Mouse (Mus musculus): ENCODE results near the gene Actl10. TPM values are rescaled to one million over a fixed set of nuclear protein-coding genes. Genes with fewer than 3 reads are reported as not detected.

The Actl10 gene
- polyA plus RNA-seq, 1 experiment from 2014 or later, result 0.59 TPM

- Histone ChIP-seq H3K4me1 (peaks cover 32% of the 10 kb centered on the region), H3K9ac (replicated peaks) (no peak overlapping the region), H3K36me3 (peaks cover 41% of the 10 kb centered on the region), H3K27me3 (no peaks in the 10 kb centered on the region), H3K9me3 (no peaks in the 10 kb centered on the region), H3K4me2 (replicated peaks) (no peak overlapping the region), H3K4me3 (no peak overlapping the region), H3K27ac (replicated peaks) (no peak overlapping the region)
- ATAC-seq (replicated peaks), result no peak
- 95% methylated on average over 12 of the region's 12 CpGs for WGBS
Observed at GRCm38 (mm10) chr2:154534704-154535270, 16.8 kb upstream of the Actl10 start.

GRCm38 (mm10) chr2:154538310-154538709 is 13.3 kb upstream of the Actl10 start:
- Histone ChIP-seq H3K27ac (replicated peaks) (peak overlapping the region; percentile 79), H3K4me1 (peaks cover 25% of the 10 kb centered on the region), H3K4me2 (replicated peaks) (no peak overlapping the region), H3K4me3 (no peak overlapping the region), H3K9ac (replicated peaks) (no peak overlapping the region), H3K9me3 (no peaks in the 10 kb centered on the region), H3K36me3 (peaks cover 21% of the 10 kb centered on the region), H3K27me3 (no peaks in the 10 kb centered on the region)
- peak; percentile 51; the same call in 1 of the 2 replicates for ATAC-seq (replicated peaks)
- WGBS, result 30% methylated on average over 2 of the region's 2 CpGs

- H3K27me3 ChIP-seq, result no peaks in the 10 kb centered on the region
Observed at GRCm38 (mm10) chr2:154538710-154539109, 12.9 kb upstream of the Actl10 start.

GRCm38 (mm10) chr2:154539720-154540119 is 11.9 kb upstream of the Actl10 start:
- peaks cover 21% of the 10 kb centered on the region for H3K36me3 ChIP-seq
- H3K27ac ChIP-seq (replicated peaks), result peak overlapping the region; percentile 79; the same call in 1 of the 2 replicates
- no peak overlapping the region for H3K4me3 ChIP-seq
- H3K27me3 ChIP-seq, result no peaks in the 10 kb centered on the region
- H3K4me2 ChIP-seq (replicated peaks), result no peak overlapping the region
- H3K4me1 ChIP-seq, result peaks cover 37% of the 10 kb centered on the region
- H3K9ac ChIP-seq (replicated peaks), result no peak overlapping the region
- no peaks in the 10 kb centered on the region for H3K9me3 ChIP-seq
- WGBS, result 73% methylated on average over 3 of the region's 3 CpGs
- no peak for ATAC-seq (replicated peaks)

More at GRCm38 (mm10) chr2:154538710-154539109, 12.9 kb upstream of the Actl10 start:
- ATAC-seq (replicated peaks), result no peak
- Histone ChIP-seq H3K4me2 (replicated peaks) (no peak overlapping the region), H3K9me3 (no peaks in the 10 kb centered on the region), H3K4me3 (no peak overlapping the region), H3K9ac (replicated peaks) (no peak overlapping the region), H3K27ac (replicated peaks) (peak overlapping the region; percentile 79), H3K4me1 (peaks cover 27% of the 10 kb centered on the region), H3K36me3 (peaks cover 21% of the 10 kb centered on the region)
- 30% methylated on average over 3 of the region's 3 CpGs for WGBS

GRCm38 (mm10) chr2:154541630-154542029 is 9.9 kb upstream of the Actl10 start:
- no peaks in the 10 kb centered on the region for H3K9me3 ChIP-seq
- no peak overlapping the region for H3K4me3 ChIP-seq
- no peak overlapping the region for H3K9ac ChIP-seq (replicated peaks)
- WGBS, result 87% methylated on average over 2 of the region's 2 CpGs
- H3K27ac ChIP-seq (replicated peaks), result no peak overlapping the region
- ATAC-seq (replicated peaks), result no peak
- H3K4me2 ChIP-seq (replicated peaks), result no peak overlapping the region
- peaks cover 41% of the 10 kb centered on the region for H3K4me1 ChIP-seq
- H3K27me3 ChIP-seq, result no peaks in the 10 kb centered on the region
- H3K36me3 ChIP-seq, result peaks cover 4% of the 10 kb centered on the region; the same call in 1 of the 2 replicates

- 75% methylated on average over 9 of the region's 9 CpGs for WGBS
- no peaks in the 10 kb centered on the region for H3K9me3 ChIP-seq
- peaks cover 29% of the 10 kb centered on the region for H3K4me1 ChIP-seq
- no peak overlapping the region for H3K4me3 ChIP-seq
- H3K9ac ChIP-seq (replicated peaks), result no peak overlapping the region; the same call in 1 of the 2 replicates
- H3K27me3 ChIP-seq, result no peaks in the 10 kb centered on the region
- peak overlapping the region; percentile 88 for H3K27ac ChIP-seq (replicated peaks)
- H3K4me2 ChIP-seq (replicated peaks), result no peak overlapping the region
- no peaks in the 10 kb centered on the region for H3K36me3 ChIP-seq
- peak; percentile 79 for ATAC-seq (replicated peaks)
Observed at GRCm38 (mm10) chr2:154543567-154544347, 7.8 kb upstream of the Actl10 start.

GRCm38 (mm10) chr2:154546711-154547110 is 4.9 kb upstream of the Actl10 start, which contains the start of gene 1700003F12Rik:
1700003F12Rik (plus strand) TSS chr2:154547085.
- Histone ChIP-seq H3K27ac (replicated peaks) (no peak within 1 kb of the TSS), H3K9ac (replicated peaks) (no peak within 1 kb of the TSS), H3K4me2 (replicated peaks) (no peak within 1 kb of the TSS), H3K4me1 (peaks cover 44% of the 10 kb centered on the region), H3K27me3 (no peaks in the 10 kb centered on the region), H3K9me3 (no peaks in the 10 kb centered on the region), H3K36me3 (no peaks in the 10 kb centered on the region), H3K4me3 (no peak within 1 kb of the TSS)
- WGBS, result 91% methylated on average over 10 of the region's 10 CpGs
- no peak for ATAC-seq (replicated peaks)

GRCm38 (mm10) chr2:154548688-154549087 is 2.9 kb upstream of the Actl10 start:
- no peak overlapping the region for H3K27ac ChIP-seq (replicated peaks)
- no peaks in the 10 kb centered on the region for H3K27me3 ChIP-seq
- no peaks in the 10 kb centered on the region for H3K36me3 ChIP-seq
- H3K9ac ChIP-seq (replicated peaks), result no peak overlapping the region
- no peak overlapping the region for H3K4me3 ChIP-seq
- WGBS, result 51% methylated on average over 3 of the region's 3 CpGs
- H3K9me3 ChIP-seq, result no peaks in the 10 kb centered on the region
- no peak for ATAC-seq (replicated peaks)
- peaks cover 52% of the 10 kb centered on the region for H3K4me1 ChIP-seq
- H3K4me2 ChIP-seq (replicated peaks), result no peak overlapping the region

- peaks cover 46% of the 10 kb centered on the region for H3K4me1 ChIP-seq
- H3K9ac ChIP-seq (replicated peaks), result peak overlapping the region; percentile 48
- peak; percentile 55 for ATAC-seq (replicated peaks)
- H3K27ac ChIP-seq (replicated peaks), result no peak overlapping the region
- WGBS, result 3% methylated on average over 48 of the region's 48 CpGs
- no peaks in the 10 kb centered on the region for H3K27me3 ChIP-seq
- peak overlapping the region; percentile 78 for H3K4me2 ChIP-seq (replicated peaks)
- no peaks in the 10 kb centered on the region for H3K36me3 ChIP-seq
- H3K9me3 ChIP-seq, result no peaks in the 10 kb centered on the region
- H3K4me3 ChIP-seq, result peak overlapping the region; percentile 42
Observed at GRCm38 (mm10) chr2:154549127-154549885, 2.3 kb upstream of the Actl10 start.

GRCm38 (mm10) chr2:154549886-154550189 is 1.7 kb upstream of the Actl10 start:
- no peaks in the 10 kb centered on the region for H3K36me3 ChIP-seq
- no peaks in the 10 kb centered on the region for H3K9me3 ChIP-seq
- no peak; the same call in 1 of the 2 replicates for ATAC-seq (replicated peaks)
- no peak overlapping the region for H3K27ac ChIP-seq (replicated peaks)
- peaks cover 40% of the 10 kb centered on the region for H3K4me1 ChIP-seq
- H3K9ac ChIP-seq (replicated peaks), result 0 out of 2 replicates have a peak overlapping the region, but pooled peaks have one; percentile 48
- 13% methylated on average over 20 of the region's 20 CpGs for WGBS
- no peaks in the 10 kb centered on the region for H3K27me3 ChIP-seq
- peak overlapping the region; percentile 78 for H3K4me2 ChIP-seq (replicated peaks)
- peak overlapping the region; percentile 42 for H3K4me3 ChIP-seq

GRCm38 (mm10) chr2:154550937-154551336 is 639 bp upstream of the Actl10 start:
- H3K9ac ChIP-seq (replicated peaks), result no peak overlapping the region
- H3K4me1 ChIP-seq, result peaks cover 37% of the 10 kb centered on the region
- H3K9me3 ChIP-seq, result no peaks in the 10 kb centered on the region
- no peak overlapping the region for H3K27ac ChIP-seq (replicated peaks)
- H3K36me3 ChIP-seq, result no peaks in the 10 kb centered on the region
- 55% methylated on average over 2 of the region's 2 CpGs for WGBS
- no peak overlapping the region for H3K4me2 ChIP-seq (replicated peaks)
- no peaks in the 10 kb centered on the region for H3K27me3 ChIP-seq
- no peak for ATAC-seq (replicated peaks)
- no peak overlapping the region for H3K4me3 ChIP-seq

GRCm38 (mm10) chr2:154551927-154552326 is 351 bp downstream of the Actl10 start:
- Histone ChIP-seq H3K36me3 (no peaks in the 10 kb centered on the region), H3K27ac (replicated peaks) (peak overlapping the region; percentile 68), H3K9ac (replicated peaks) (peak overlapping the region; percentile 14; the same call in 1 of the 2 replicates), H3K27me3 (no peaks in the 10 kb centered on the region), H3K9me3 (no peaks in the 10 kb centered on the region), H3K4me3 (no peak overlapping the region), H3K4me1 (peaks cover 38% of the 10 kb centered on the region), H3K4me2 (replicated peaks) (peak overlapping the region; percentile 37)
- 35% methylated on average over 21 of the region's 21 CpGs for WGBS
- no peak; the same call in 1 of the 2 replicates for ATAC-seq (replicated peaks)
